Mouse (Mus musculus) lung, adult 2 months (tissue): Measurements from ENCODE around the gene Bdkrb1.

ENCODE experiments used
- CTCF ChIP-seq: fragments of 200-500 bp; IDR thresholded peaks from 2 replicates; pipeline ENCODE4 v1.5.1; 2011; ENCODE audit warnings: mild to moderate bottlenecking, low read length, control low read depth; ENCODE audit not compliant: insufficient read depth
- POLR2A ChIP-seq: fragments of 200-500 bp; IDR thresholded peaks from 2 replicates; pipeline ENCODE4 v1.6.1; 2011; ENCODE audit warnings: low read depth, mild to moderate bottlenecking, control low read depth, low read length, borderline replicate concordance; ENCODE audit errors: extremely low read depth

- no peak for TF ChIP-seq CTCF
- TF ChIP-seq POLR2A: no peak
Observed at GRCm38 (mm10) chr12:105587526-105587925, 15.4 kb upstream of the Bdkrb1 start.
